Mouse (Mus musculus) subcutaneous adipose tissue, adult 2 months (tissue): Measurements from ENCODE around the gene Mgme1. TPM values are rescaled to one million over a fixed set of nuclear protein-coding genes. Genes with fewer than 3 reads are reported as not detected.

Experiments
- polyA plus RNA-seq: library from polyadenylated mRNA; depleted of rRNA; stranded (reverse); fragments of >200 nt; gene quantifications from 2 replicates; pipeline ENCODE4 v1.2.3, GENCODE M21; 2012; ENCODE audit warnings: low replicate concordance; rRNA removed

Mgme1 gene
- polyA plus RNA-seq, result 6.4 and 7.8 TPM in 2 replicates

DNA sequence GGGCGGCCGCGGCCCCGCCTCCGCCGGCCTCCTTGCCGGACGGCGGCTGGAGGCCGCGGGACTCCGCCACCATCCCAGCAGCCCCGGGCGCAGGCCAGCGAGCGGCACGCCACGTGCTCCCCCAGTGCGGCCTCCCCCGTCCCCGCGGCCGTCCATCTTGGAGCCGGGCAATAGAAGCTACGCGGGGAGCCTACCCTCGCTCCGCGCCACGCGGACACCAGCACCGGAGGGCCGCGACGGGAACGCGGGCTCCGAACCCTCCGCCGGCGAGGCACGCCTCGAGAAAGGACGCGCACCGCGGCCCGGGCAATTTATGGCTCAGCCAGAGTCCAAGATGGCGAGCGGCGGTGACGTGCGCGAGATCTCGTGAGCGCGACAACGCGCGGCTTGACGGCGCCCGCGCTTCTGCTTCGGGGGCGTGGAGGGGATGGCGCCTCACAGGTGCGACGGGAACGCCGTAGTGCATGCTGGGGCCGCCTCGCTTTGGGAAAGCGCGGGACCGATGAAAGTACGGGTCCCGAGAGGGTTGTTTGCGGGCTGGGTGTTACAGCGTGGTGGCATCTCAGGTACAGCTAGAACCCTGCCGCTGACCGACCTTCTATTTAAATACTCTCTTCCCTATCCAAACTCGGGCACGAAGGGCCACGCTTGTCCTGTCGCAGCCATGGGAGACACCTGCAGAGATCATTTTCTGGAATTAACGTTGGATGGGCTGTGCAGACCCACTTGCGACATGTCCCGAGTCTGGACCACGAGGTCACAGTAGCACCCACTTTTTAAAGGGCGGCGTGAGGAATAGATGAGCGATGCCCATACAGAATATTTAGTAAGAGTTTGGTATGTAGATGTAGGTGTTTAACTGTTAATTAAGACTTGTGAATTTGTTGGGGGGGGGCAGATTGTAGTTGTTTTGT is at the start of gene Mgme1, which contains the start of gene Snx5:
Gene Mgme1, plus strand, starts transcription at position 157 of the 914 bp plus-strand sequence.
Gene Snx5, minus strand, starts transcription at position 400 of the 914 bp plus-strand sequence.

Other genes with a start within 250 kb of the Mgme1 start
- not detected in 2 replicates for gene Banf2, start 237.6 kb upstream of the Mgme1 start, polyA plus RNA-seq
- gene Snx5, start 243 bp downstream of the Mgme1 start, polyA plus RNA-seq, result 41.7 and 81.0 TPM in 2 replicates
- gene Ovol2, start 61.5 kb downstream of the Mgme1 start, polyA plus RNA-seq, result 0.10 and 1.6 TPM in 2 replicates
- 28.3 and 30.5 TPM in 2 replicates for gene Kat14, start 98.3 kb downstream of the Mgme1 start, polyA plus RNA-seq
- not detected in 2 replicates for gene Pet117, start 98.3 kb downstream of the Mgme1 start, polyA plus RNA-seq